Mouse (Mus musculus): ENCODE measurements around the gene Grm7. TPM values are rescaled to one million over a fixed set of nuclear protein-coding genes. Genes with fewer than 3 reads are reported as not detected.

Gene Grm7
- polyA plus RNA-seq, 1 experiment, result 0.69 TPM

DNA sequence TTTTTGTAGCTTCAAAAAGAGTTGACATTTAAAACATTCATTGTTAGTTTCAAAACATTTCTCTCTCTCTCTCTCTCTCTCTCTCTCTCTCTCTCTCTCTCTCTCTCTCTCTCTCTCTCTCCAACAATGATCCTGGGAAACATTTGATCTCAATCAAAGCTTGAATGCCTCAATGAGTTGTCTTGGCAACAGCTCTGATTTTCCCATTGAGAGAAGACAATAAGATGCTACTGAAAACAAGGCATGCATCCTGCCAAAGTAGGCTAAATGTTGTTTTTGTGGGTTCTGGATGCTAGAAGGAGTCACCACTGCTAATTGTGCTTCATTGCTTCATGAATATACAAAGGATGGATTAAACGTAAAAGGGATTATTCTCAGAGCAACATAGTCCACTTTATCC, 836.5 kb downstream of the Grm7 start:
- H3K36me3 ChIP-seq (ENCODE audit: control insufficient read depth, insufficient read depth, low read length), result no peaks in the 10 kb centered on the region
- TF ChIP-seq CTCF (conservative IDR thresholded peaks at IDR 0.05; ENCODE audit: insufficient read depth, insufficient read length, low read depth, low read length) (no peak), POLR2A (IDR thresholded peaks at IDR 0.05; ENCODE audit: low read depth, low read length) (no peak)
- H3K27me3 ChIP-seq (replicated peaks; ENCODE audit: control insufficient read depth, insufficient read depth, low read length), result no peaks in the 10 kb centered on the region
- H3K27ac ChIP-seq (ENCODE audit: insufficient read depth, low read depth, low read length), result no peak overlapping the region
- H3K4me1 ChIP-seq (ENCODE audit: control insufficient read depth, insufficient read depth, low read length), result no peaks in the 10 kb centered on the region
- no peak for DNase-seq
- 66% methylated on average over 1 of the region's 1 CpGs for WGBS
- no peak overlapping the region for H3K4me3 ChIP-seq (ENCODE audit: insufficient read depth, low read depth, low read length)

DNA sequence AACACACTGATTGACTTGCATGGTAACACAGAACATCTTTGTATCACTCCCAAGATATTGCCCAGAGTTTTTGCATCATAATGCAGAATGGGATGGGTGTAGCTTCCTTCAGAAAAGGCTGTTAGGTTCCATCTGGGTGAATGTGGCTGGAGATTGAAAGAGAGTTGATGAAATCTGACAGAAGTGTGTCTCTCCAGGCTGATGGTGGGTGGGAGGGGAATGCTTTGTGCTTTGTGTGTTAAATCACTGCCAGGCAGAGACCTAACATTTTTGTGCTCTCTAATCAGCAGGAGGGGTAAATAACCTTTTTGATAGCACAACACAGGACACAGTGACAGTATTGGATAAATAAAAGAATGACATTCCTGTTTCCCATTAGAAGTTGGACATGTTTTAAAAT, 840.7 kb downstream of the Grm7 start:
- TF ChIP-seq CTCF (conservative IDR thresholded peaks at IDR 0.05; ENCODE audit: insufficient read depth, insufficient read length, low read depth, low read length) (no peak), POLR2A (IDR thresholded peaks at IDR 0.05; ENCODE audit: low read depth, low read length) (no peak)
- H3K27ac ChIP-seq (ENCODE audit: insufficient read depth, low read depth, low read length), result no peak overlapping the region
- H3K4me3 ChIP-seq (ENCODE audit: insufficient read depth, low read depth, low read length), result no peak overlapping the region
- no peaks in the 10 kb centered on the region for H3K4me1 ChIP-seq (ENCODE audit: control insufficient read depth, insufficient read depth, low read length)
- no peaks in the 10 kb centered on the region for H3K36me3 ChIP-seq (ENCODE audit: control insufficient read depth, insufficient read depth, low read length)
- no peak for DNase-seq
- H3K27me3 ChIP-seq (replicated peaks; ENCODE audit: control insufficient read depth, insufficient read depth, low read length), result no peaks in the 10 kb centered on the region

DNA sequence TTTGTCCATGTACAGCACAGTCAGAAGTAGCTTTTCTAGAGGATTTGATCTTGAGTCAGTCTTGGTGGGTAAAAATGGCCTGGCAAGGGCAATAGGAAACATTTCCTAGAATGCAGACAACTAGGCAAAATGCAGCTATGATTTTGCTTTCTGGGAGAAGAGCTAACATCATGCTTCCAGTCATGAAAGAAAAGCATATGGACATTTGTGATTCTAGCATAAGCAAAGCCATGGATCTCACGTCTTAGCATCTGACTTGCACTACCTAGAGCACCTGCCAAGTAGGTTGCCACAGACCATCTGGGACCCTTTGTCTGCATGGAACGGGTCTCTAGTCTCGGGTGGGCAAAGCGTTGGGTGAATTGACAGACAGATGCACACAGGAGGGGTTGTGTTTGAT, 842.2 kb downstream of the Grm7 start:
- Histone ChIP-seq H3K27me3 (replicated peaks; ENCODE audit: control insufficient read depth, insufficient read depth, low read length) (no peaks in the 10 kb centered on the region), H3K36me3 (ENCODE audit: control insufficient read depth, insufficient read depth, low read length) (no peaks in the 10 kb centered on the region), H3K27ac (ENCODE audit: insufficient read depth, low read depth, low read length) (no peak overlapping the region), H3K4me1 (ENCODE audit: control insufficient read depth, insufficient read depth, low read length) (no peaks in the 10 kb centered on the region), H3K4me3 (ENCODE audit: insufficient read depth, low read depth, low read length) (no peak overlapping the region)
- DNase-seq, result no peak
- TF ChIP-seq CTCF (conservative IDR thresholded peaks at IDR 0.05; ENCODE audit: insufficient read depth, insufficient read length, low read depth, low read length) (no peak), POLR2A (IDR thresholded peaks at IDR 0.05; ENCODE audit: low read depth, low read length) (no peak)
- WGBS, result 87% methylated on average over 4 of the region's 4 CpGs

DNA sequence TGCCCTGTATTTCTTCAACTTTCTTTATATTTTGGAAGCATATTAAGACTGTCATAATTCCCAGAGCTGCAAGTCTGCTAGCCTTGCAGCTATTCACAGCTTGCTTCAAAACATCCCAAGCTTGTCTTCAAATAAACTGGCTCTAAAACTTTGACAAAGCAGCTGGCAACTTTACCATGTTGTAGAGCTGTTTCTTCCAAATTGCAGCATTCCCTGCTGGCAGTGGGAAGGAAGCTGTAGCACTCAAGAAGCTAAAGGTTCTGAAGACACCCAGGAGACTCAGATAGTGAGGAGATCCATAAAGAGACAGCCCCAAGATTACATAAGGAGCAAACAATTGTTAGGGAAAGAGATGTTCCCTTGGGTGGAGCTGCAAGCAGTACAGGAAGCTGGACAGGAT, 846.8 kb downstream of the Grm7 start:
- no peak for DNase-seq
- no peak for TF ChIP-seq CTCF (conservative IDR thresholded peaks at IDR 0.05; ENCODE audit: insufficient read depth, insufficient read length, low read depth, low read length)
- no peak for TF ChIP-seq POLR2A (IDR thresholded peaks at IDR 0.05; ENCODE audit: low read depth, low read length)
- Histone ChIP-seq H3K4me1 (ENCODE audit: control insufficient read depth, insufficient read depth, low read length) (no peaks in the 10 kb centered on the region), H3K4me3 (ENCODE audit: insufficient read depth, low read depth, low read length) (no peak overlapping the region), H3K27ac (ENCODE audit: insufficient read depth, low read depth, low read length) (no peak overlapping the region), H3K36me3 (ENCODE audit: control insufficient read depth, insufficient read depth, low read length) (no peaks in the 10 kb centered on the region; the same call in 1 of the 2 replicates), H3K27me3 (replicated peaks; ENCODE audit: control insufficient read depth, insufficient read depth, low read length) (no peaks in the 10 kb centered on the region)

DNA sequence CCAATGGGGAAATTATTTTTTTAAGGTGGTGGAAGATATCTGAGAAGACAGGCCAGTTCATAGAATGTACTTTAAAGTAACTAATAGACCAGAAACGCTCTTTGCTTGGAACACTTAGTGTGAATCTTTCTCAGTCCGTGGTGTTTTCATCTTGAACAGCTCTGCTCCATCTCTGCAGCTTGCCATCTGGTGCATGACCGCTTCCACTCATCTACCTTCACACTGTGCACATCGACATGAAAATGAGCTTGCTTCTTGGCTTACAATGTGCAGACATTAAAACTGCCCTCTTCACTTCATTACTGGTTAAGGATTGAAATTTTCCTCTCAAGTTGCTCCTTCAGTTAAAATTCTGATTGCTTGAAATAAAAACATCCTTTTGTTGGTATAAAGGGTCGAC, 854.2 kb downstream of the Grm7 start:
- Histone ChIP-seq H3K4me1 (ENCODE audit: control insufficient read depth, insufficient read depth, low read length) (no peaks in the 10 kb centered on the region), H3K4me3 (ENCODE audit: insufficient read depth, low read depth, low read length) (no peak overlapping the region), H3K27ac (ENCODE audit: insufficient read depth, low read depth, low read length) (no peak overlapping the region), H3K27me3 (replicated peaks; ENCODE audit: control insufficient read depth, insufficient read depth, low read length) (no peaks in the 10 kb centered on the region), H3K36me3 (ENCODE audit: control insufficient read depth, insufficient read depth, low read length) (no peaks in the 10 kb centered on the region; the same call in 1 of the 2 replicates)
- 68% methylated on average over 5 of the region's 5 CpGs for WGBS
- TF ChIP-seq CTCF (conservative IDR thresholded peaks at IDR 0.05; ENCODE audit: insufficient read depth, insufficient read length, low read depth, low read length), result no peak
- DNase-seq, result no peak

DNA sequence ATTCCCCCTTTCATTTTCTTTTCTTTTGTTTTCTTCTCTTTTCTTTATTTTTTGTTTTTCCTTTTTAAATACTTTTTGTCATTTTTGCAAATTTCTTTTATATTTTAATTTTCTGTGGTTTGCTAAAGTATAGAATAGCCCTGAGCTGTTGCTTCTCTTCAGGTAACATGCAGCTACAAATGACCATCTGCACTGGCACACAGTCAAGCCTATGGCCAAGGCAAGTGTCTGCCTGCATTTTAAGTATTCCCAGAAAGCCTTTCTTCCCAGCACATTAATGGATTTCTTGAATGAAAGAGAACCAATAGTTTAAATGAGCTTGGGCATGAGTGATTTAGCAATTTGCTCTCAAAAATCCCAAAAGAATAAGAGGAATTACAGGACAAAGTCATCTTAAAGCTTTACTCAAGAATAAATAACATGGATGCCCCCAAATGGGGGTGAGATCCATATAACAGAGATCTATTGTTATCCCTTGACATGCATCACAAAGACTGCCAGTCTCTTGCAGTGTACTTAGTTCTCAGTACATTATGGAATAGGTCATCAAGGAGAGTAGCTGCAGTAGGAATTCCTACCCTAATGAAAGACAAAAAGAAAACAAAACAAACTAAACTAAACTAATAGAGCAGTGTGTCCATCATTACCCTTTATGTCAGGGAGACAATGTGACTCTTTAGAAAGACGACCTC, 865.5 kb downstream of the Grm7 start:
- TF ChIP-seq CTCF (conservative IDR thresholded peaks at IDR 0.05; ENCODE audit: insufficient read depth, insufficient read length, low read depth, low read length) (no peak), POLR2A (IDR thresholded peaks at IDR 0.05; ENCODE audit: low read depth, low read length) (no peak)
- Histone ChIP-seq H3K27ac (ENCODE audit: insufficient read depth, low read depth, low read length) (no peak overlapping the region), H3K4me1 (ENCODE audit: control insufficient read depth, insufficient read depth, low read length) (no peaks in the 10 kb centered on the region), H3K4me3 (ENCODE audit: insufficient read depth, low read depth, low read length) (no peak overlapping the region), H3K27me3 (replicated peaks; ENCODE audit: control insufficient read depth, insufficient read depth, low read length) (no peaks in the 10 kb centered on the region), H3K36me3 (ENCODE audit: control insufficient read depth, insufficient read depth, low read length) (no peaks in the 10 kb centered on the region)
- DNase-seq, result no peak
- WGBS, result 81% methylated on average over 1 of the region's 1 CpGs

DNA sequence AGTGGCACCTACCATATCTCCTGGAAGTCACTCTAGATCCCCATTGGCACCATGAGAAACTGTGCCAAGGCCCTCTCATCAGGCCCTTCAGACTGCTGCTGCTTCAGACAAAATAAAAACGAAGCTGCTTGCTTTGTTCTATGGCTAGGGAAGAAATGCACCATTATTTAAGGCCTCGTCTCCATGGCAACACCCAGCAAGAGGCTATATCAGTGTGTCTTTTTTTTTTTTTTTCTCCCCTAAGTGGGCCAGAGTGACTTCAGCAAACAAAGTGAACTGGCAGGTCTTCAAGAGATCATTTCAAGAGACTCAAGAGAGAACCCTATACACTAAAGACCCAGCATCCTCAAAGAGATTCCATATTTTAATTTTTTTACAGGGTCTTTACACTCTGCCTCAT, 867.0 kb downstream of the Grm7 start:
- DNase-seq, result no peak
- Histone ChIP-seq H3K4me3 (ENCODE audit: insufficient read depth, low read depth, low read length) (no peak overlapping the region), H3K4me1 (ENCODE audit: control insufficient read depth, insufficient read depth, low read length) (no peaks in the 10 kb centered on the region), H3K27ac (ENCODE audit: insufficient read depth, low read depth, low read length) (no peak overlapping the region), H3K36me3 (ENCODE audit: control insufficient read depth, insufficient read depth, low read length) (no peaks in the 10 kb centered on the region), H3K27me3 (replicated peaks; ENCODE audit: control insufficient read depth, insufficient read depth, low read length) (no peaks in the 10 kb centered on the region)
- 64% methylated on average over 2 of the region's 2 CpGs for WGBS
- TF ChIP-seq CTCF (conservative IDR thresholded peaks at IDR 0.05; ENCODE audit: insufficient read depth, insufficient read length, low read depth, low read length) (no peak), POLR2A (IDR thresholded peaks at IDR 0.05; ENCODE audit: low read depth, low read length) (no peak)
